Mouse (Mus musculus): ENCODE data around the gene Ankrd52.

GRCm38 (mm10) chr10:128361836-128362235 is 15.1 kb upstream of the Ankrd52 start:
- TF ChIP-seq CTCF (IDR thresholded peaks at IDR 0.05) (no peak), EP300 (IDR thresholded peaks at IDR 0.05; ENCODE audit: insufficient read depth, low read depth, low read length) (no peak)

All from heart, adult 2 months (tissue).